Mouse (Mus musculus) MEL (cell line): ENCODE data around the gene Mtmr4. TPM values are rescaled to one million over a fixed set of nuclear protein-coding genes. Genes with fewer than 3 reads are reported as not detected.

Experiments
- DNase-seq: peaks from one replicate; pipeline ENCODE4 v3.0.0; 2011; ENCODE audit warnings: low read depth, low spot score
- H3K27ac ChIP-seq: 2 replicates; pipeline ENCODE4 v1.5.1; 2012; ENCODE audit warnings: low read depth, mild to moderate bottlenecking, control low read depth, low read length, moderate library complexity; ENCODE audit not compliant: control insufficient read depth
- H3K27me3 ChIP-seq, 2 experiments: fragments of 150-350 bp in 1 of 2; sonication (generic) in 1 of 2; 2 replicates each; pipeline ENCODE4 v1.6.1; 2012; ENCODE audit warnings: low read length in 2 of 2, mild to moderate bottlenecking in 2 of 2, improper control_type of control experiment in 1 of 2, moderate library complexity in 1 of 2; ENCODE audit not compliant: insufficient read depth in 2 of 2, control insufficient read depth in 1 of 2
- H3K36me3 ChIP-seq, 2 experiments: 2 replicates each; pipeline ENCODE4 v1.6.1; 2012 to 2014; ENCODE audit warnings: low read length in 2 of 2, improper control_type of control experiment in 1 of 2, inconsistent platforms in 1 of 2, mild to moderate bottlenecking in 1 of 2; ENCODE audit not compliant: insufficient read depth in 2 of 2, control insufficient read depth in 1 of 2
- H3K4me1 ChIP-seq, 2 experiments: fragments of 150-350 bp in 1 of 2; sonication (generic) in 1 of 2; 2 replicates each; pipeline ENCODE4 v1.6.1; 2012; ENCODE audit warnings: low read length in 2 of 2, improper control_type of control experiment in 1 of 2, mild to moderate bottlenecking in 1 of 2; ENCODE audit not compliant: insufficient read depth in 2 of 2, control insufficient read depth in 1 of 2
- H3K4me3 ChIP-seq, 2 experiments: fragments of 150-350 bp in 1 of 2; sonication (generic) in 1 of 2; 2 replicates each; pipeline ENCODE4 v1.5.1; 2012; ENCODE audit warnings: low read depth in 2 of 2, low read length in 2 of 2, mild to moderate bottlenecking in 2 of 2, moderate library complexity in 2 of 2, control low read depth in 1 of 2, improper control_type of control experiment in 1 of 2; ENCODE audit not compliant: control insufficient read depth in 1 of 2, insufficient read depth in 1 of 2
- H3K79me2 ChIP-seq: 2 replicates; pipeline ENCODE4 v1.6.1; 2012; ENCODE audit warnings: mild to moderate bottlenecking, low read length, moderate library complexity; ENCODE audit not compliant: control insufficient read depth, poor library complexity, insufficient read depth
- H3K9ac ChIP-seq: 2 replicates; pipeline ENCODE4 v1.6.1; 2012; ENCODE audit warnings: low read depth, mild to moderate bottlenecking, control low read depth, low read length, moderate library complexity; ENCODE audit not compliant: control insufficient read depth, poor library complexity, severe bottlenecking
- H3K9me3 ChIP-seq: fragments of 150-350 bp; sonication (generic); replicated peaks from 2 replicates; pipeline ENCODE4 v1.6.1; 2012; ENCODE audit warnings: mild to moderate bottlenecking, low read length, improper control_type of control experiment, moderate library complexity; ENCODE audit not compliant: insufficient read depth
- CHD1 ChIP-seq: IDR thresholded peaks from 2 replicates; pipeline ENCODE4 v1.6.1; 2012; ENCODE audit warnings: low read depth, mild to moderate bottlenecking, inconsistent platforms, low read length, improper control_type of control experiment
- CHD2 ChIP-seq: IDR thresholded peaks from 2 replicates; pipeline ENCODE4 v1.6.1; 2011; ENCODE audit warnings: low read length, improper control_type of control experiment
- CTCF ChIP-seq, 3 experiments: IDR thresholded peaks in 2 of 3; conservative IDR thresholded peaks in 1 of 3; 2 replicates each; pipeline ENCODE4 v1.5.1; 2011 to 2012; ENCODE audit warnings: low read length in 3 of 3, low read depth in 2 of 3, mild to moderate bottlenecking in 2 of 3, improper control_type of control experiment in 1 of 3, inconsistent platforms in 1 of 3, mixed read lengths in 1 of 3, moderate library complexity in 1 of 3; ENCODE audit not compliant: control insufficient read depth in 1 of 3, insufficient read depth in 1 of 3, poor library complexity in 1 of 3, severe bottlenecking in 1 of 3
- E2F4 ChIP-seq: IDR thresholded peaks from 2 replicates; pipeline ENCODE4 v1.6.1; 2011; ENCODE audit warnings: low read depth, low read length, improper control_type of control experiment, borderline replicate concordance
- ELF1 ChIP-seq: IDR thresholded peaks from 2 replicates; pipeline ENCODE4 v1.6.1; 2014; ENCODE audit warnings: low read depth, mild to moderate bottlenecking, inconsistent platforms, low read length, improper control_type of control experiment, moderate library complexity
- EP300 ChIP-seq, 2 experiments: IDR thresholded peaks; 2 replicates each; pipeline ENCODE4 v1.6.1; 2011; ENCODE audit warnings: improper control_type of control experiment in 2 of 2, low read length in 2 of 2, low read depth in 1 of 2, mild to moderate bottlenecking in 1 of 2
- HCFC1 ChIP-seq: IDR thresholded peaks from 2 replicates; pipeline ENCODE4 v1.6.1; 2012; ENCODE audit warnings: low read depth, mild to moderate bottlenecking, inconsistent platforms, low read length, improper control_type of control experiment, moderate library complexity
- JUND ChIP-seq: IDR thresholded peaks from 2 replicates; pipeline ENCODE4 v1.6.1; 2011; ENCODE audit warnings: low read depth, mild to moderate bottlenecking, improper control_type of control experiment, low read length
- MAFK ChIP-seq: IDR thresholded peaks from 2 replicates; pipeline ENCODE4 v1.6.1; 2011; ENCODE audit warnings: low read depth, mild to moderate bottlenecking, low read length, improper control_type of control experiment, borderline replicate concordance
- MAX ChIP-seq: IDR thresholded peaks from 2 replicates; pipeline ENCODE4 v1.6.1; 2011; ENCODE audit warnings: low read length, improper control_type of control experiment
- MAZ ChIP-seq: IDR thresholded peaks from 2 replicates; pipeline ENCODE4 v1.6.1; 2012; ENCODE audit warnings: low read depth, mild to moderate bottlenecking, inconsistent platforms, low read length, improper control_type of control experiment
- MYB ChIP-seq: IDR thresholded peaks from 2 replicates; pipeline ENCODE4 v1.6.1; 2011; ENCODE audit warnings: mild to moderate bottlenecking, low read depth, low read length, improper control_type of control experiment
- NELFE ChIP-seq: IDR thresholded peaks from 2 replicates; pipeline ENCODE4 v1.6.1; 2011; ENCODE audit warnings: low read depth, low read length, improper control_type of control experiment
- NRF1 ChIP-seq: IDR thresholded peaks from 2 replicates; pipeline ENCODE4 v1.6.1; 2014; ENCODE audit warnings: low read depth, mild to moderate bottlenecking, inconsistent platforms, low read length, improper control_type of control experiment, moderate library complexity; ENCODE audit not compliant: poor library complexity, insufficient read depth, severe bottlenecking
- POLR2A ChIP-seq, 2 experiments: IDR thresholded peaks; 2 replicates each; pipeline ENCODE4 v1.6.1; 2011 to 2012; ENCODE audit warnings: low read length in 2 of 2, mild to moderate bottlenecking in 2 of 2, control low read depth in 1 of 2, improper control_type of control experiment in 1 of 2, low read depth in 1 of 2, moderate library complexity in 1 of 2; ENCODE audit not compliant: control insufficient read depth in 1 of 2, insufficient read depth in 1 of 2, poor library complexity in 1 of 2
- SIN3A ChIP-seq: IDR thresholded peaks from 2 replicates; pipeline ENCODE4 v1.6.1; 2012; ENCODE audit warnings: low read length, improper control_type of control experiment, inconsistent platforms
- UBTF ChIP-seq: IDR thresholded peaks from 2 replicates; pipeline ENCODE4 v1.6.1; 2012; ENCODE audit warnings: low read depth, mild to moderate bottlenecking, inconsistent platforms, low read length, improper control_type of control experiment, moderate library complexity, borderline replicate concordance; ENCODE audit not compliant: insufficient read depth
- USF1 ChIP-seq: IDR thresholded peaks from 2 replicates; pipeline ENCODE4 v1.6.1; 2014; ENCODE audit warnings: low read depth, mild to moderate bottlenecking, inconsistent platforms, low read length, improper control_type of control experiment, moderate library complexity
- ZC3H11A ChIP-seq: IDR thresholded peaks from 2 replicates; pipeline ENCODE4 v1.6.1; 2012; ENCODE audit warnings: low read depth, mild to moderate bottlenecking, inconsistent platforms, low read length, improper control_type of control experiment
- ZKSCAN1 ChIP-seq: IDR thresholded peaks from 2 replicates; pipeline ENCODE4 v1.6.1; 2012; ENCODE audit warnings: low read depth, mild to moderate bottlenecking, inconsistent platforms, low read length, improper control_type of control experiment, moderate library complexity
- ZMIZ1 ChIP-seq: IDR thresholded peaks from 2 replicates; pipeline ENCODE4 v1.6.1; 2012; ENCODE audit warnings: low read depth, mild to moderate bottlenecking, inconsistent platforms, low read length, improper control_type of control experiment, moderate library complexity
- ZNF384 ChIP-seq: IDR thresholded peaks from 2 replicates; pipeline ENCODE4 v1.6.1; 2012; ENCODE audit warnings: low read depth, mild to moderate bottlenecking, inconsistent platforms, low read length, improper control_type of control experiment
- polyA plus RNA-seq, 2 experiments: library from polyadenylated mRNA; stranded (reverse) in 1 of 2; unstranded in 1 of 2; fragments of >175 nt in 1 of 2; fragments of >200 nt in 1 of 2; gene quantifications; 2 replicates each; pipeline versions ENCODE4 v1.2.1 to v1.2.4; 2012; ENCODE audit warnings: low replicate concordance in 2 of 2, low read depth in 1 of 2; ENCODE audit not compliant: insufficient read length in 2 of 2, insufficient read depth in 1 of 2, missing spikeins in 1 of 2
- total RNA-seq: library from RNA; depleted of rRNA; stranded (reverse); fragments of 300-350 nt; gene quantifications from 2 replicates; pipeline ENCODE4 v1.2.3, GENCODE M21; 2012; rRNA removed

The Mtmr4 gene
- total and polyA plus RNA-seq, 3 experiments: 25.9 to 32.4 TPM; not detected in 1

GRCm38 (mm10) chr11:87665224-87665623 lies 73.3 kb downstream of the Mtmr4 start (continued):
- TF ChIP-seq ZC3H11A (no peak; the same call in 1 of the 2 replicates), MAFK (no peak), POLR2A (IDR thresholded peaks at IDR 0.05; ENCODE audit: control insufficient read depth in 1 of 2, insufficient read depth in 1 of 2, low read depth in 1 of 2, low read length in 2 of 2, poor library complexity in 1 of 2) (no peak; a peak in 1 of 4 replicates), MAZ (no peak), SIN3A (peak; percentile 73; the same call in 1 of the 2 replicates), MAX (peak; percentile 87), E2F4 (no peak), UBTF (no peak), ELF1 (no peak), NELFE (peak; percentile 21; the same call in 1 of the 2 replicates), MYB (no peak), HCFC1 (peak; percentile 40; the same call in 1 of the 2 replicates), EP300 (IDR thresholded peaks at IDR 0.05; ENCODE audit: low read depth in 1 of 2, low read length in 2 of 2) (0 out of 4 replicates have a peak, but pooled peaks of 1 of the 2 experiments have one; percentile 12), JUND (no peak), ZNF384 (no peak), ZKSCAN1 (no peak), CHD1 (no peak), CTCF (IDR thresholded peaks at IDR 0.05 in 2 of 3, conservative IDR thresholded peaks at IDR 0.05 in 1 of 3; ENCODE audit: control insufficient read depth in 1 of 3, insufficient read depth in 1 of 3, low read depth in 2 of 3, low read length in 3 of 3, poor library complexity in 1 of 3, severe bottlenecking in 1 of 3) (no peak), NRF1 (no peak), ZMIZ1 (no peak), USF1 (peak; percentile 70), CHD2 (no peak)
- TF ChIP-seq, all 39 proteins: peak for 9

GRCm38 (mm10) chr11:87665658-87666057 lies 73.7 kb downstream of the Mtmr4 start:
- Histone ChIP-seq H3K79me2 (peaks cover 18% of the 10 kb centered on the region), H3K4me3 (peak overlapping the region; percentile 53 to 64), H3K27ac (peak overlapping the region; percentile 75), H3K9ac (peak overlapping the region; percentile 64), H3K9me3 (no peaks in the 10 kb centered on the region), H3K27me3 (peaks cover 6 to 11% of the 10 kb centered on the region in 2 experiments; a peak in 3 of 4 replicates), H3K4me1 (peaks cover 3 to 7% of the 10 kb centered on the region in 2 experiments; a peak in 3 of 4 replicates), H3K36me3 (peaks cover 0 to 16% of the 10 kb centered on the region in 2 experiments; a peak in 2 of 4 replicates)
- DNase-seq: no peak
- no peak for TF ChIP-seq MAZ
- TF ChIP-seq CHD1: peak; percentile 92

Other genes starting within 250 kb of the Mtmr4 start
- gene Ppm1e, start 233.1 kb upstream of the Mtmr4 start, total RNA-seq: 1.3 TPM in 2 replicates
- gene Ppm1e, start 233.1 kb upstream of the Mtmr4 start, polyA plus RNA-seq: 1 to 10 TPM in 1 of 2 experiments, not detected in 1; 2.8 TPM
- 1.5 and 2.5 TPM in 2 replicates for gene Rad51c, start 187.2 kb upstream of the Mtmr4 start, total RNA-seq
- 1 to 10 TPM in 1 of 2 experiments, not detected in 1; 1.9 TPM for gene Rad51c, start 187.2 kb upstream of the Mtmr4 start, polyA plus RNA-seq
- gene Tex14, start 187.1 kb upstream of the Mtmr4 start, total RNA-seq: 0.23 and 0.42 TPM in 2 replicates
- gene Tex14, start 187.1 kb upstream of the Mtmr4 start, polyA plus RNA-seq: under 1 TPM in 1 of 2 experiments, not detected in 1; 0.42 TPM
- gene Gm11492, start 25.5 kb upstream of the Mtmr4 start, total RNA-seq: not detected in 2 replicates
- gene Gm11492, start 25.5 kb upstream of the Mtmr4 start, polyA plus RNA-seq: not detected
- 1.0 and 1.5 TPM in 2 replicates for gene Sept4, start 23.3 kb upstream of the Mtmr4 start, total RNA-seq
- gene Sept4, start 23.3 kb upstream of the Mtmr4 start, polyA plus RNA-seq: 1 to 10 TPM in 1 of 2 experiments, not detected in 1; 2.4 TPM
- not detected in 2 replicates for gene Hsf5, start 25.0 kb downstream of the Mtmr4 start, total RNA-seq
- under 1 TPM in 1 of 2 experiments, not detected in 1; 0.03 TPM for gene Hsf5, start 25.0 kb downstream of the Mtmr4 start, polyA plus RNA-seq
- gene Rnf43, start 70.6 kb downstream of the Mtmr4 start, total RNA-seq: 12.9 and 17.3 TPM in 2 replicates
- 10 to 100 TPM in 1 of 2 experiments, not detected in 1; 14.6 TPM for gene Rnf43, start 70.6 kb downstream of the Mtmr4 start, polyA plus RNA-seq
- 301 and 332 TPM in 2 replicates for gene Supt4a, start 145.4 kb downstream of the Mtmr4 start, total RNA-seq
- 100 to 1,000 TPM in 1 of 2 experiments, not detected in 1; 223 TPM for gene Supt4a, start 145.4 kb downstream of the Mtmr4 start, polyA plus RNA-seq
- 3.7 and 5.2 TPM in 2 replicates for gene Tspoap1, start 168.4 kb downstream of the Mtmr4 start, total RNA-seq
- gene Tspoap1, start 168.4 kb downstream of the Mtmr4 start, polyA plus RNA-seq: 1 to 10 TPM in 1 of 2 experiments, not detected in 1; 8.6 TPM
- not detected in 2 replicates for gene Mpo, start 201.4 kb downstream of the Mtmr4 start, total RNA-seq
- gene Mpo, start 201.4 kb downstream of the Mtmr4 start, polyA plus RNA-seq: under 1 TPM in 1 of 2 experiments, not detected in 1; 0.13 TPM
- gene Lpo, start 236.1 kb downstream of the Mtmr4 start, total RNA-seq: not detected in 2 replicates
- not detected for gene Lpo, start 236.1 kb downstream of the Mtmr4 start, polyA plus RNA-seq